Mouse (Mus musculus) spleen, adult 18-20 months (tissue): Measurements from ENCODE around the gene Tssk6.

Experiments used
- DNase-seq, 2 experiments: peaks; one replicate each; pipeline ENCODE4 v3.0.0; 2022; ENCODE audit warnings: mixed read lengths in 2 of 2

Tssk6 gene

DNA sequence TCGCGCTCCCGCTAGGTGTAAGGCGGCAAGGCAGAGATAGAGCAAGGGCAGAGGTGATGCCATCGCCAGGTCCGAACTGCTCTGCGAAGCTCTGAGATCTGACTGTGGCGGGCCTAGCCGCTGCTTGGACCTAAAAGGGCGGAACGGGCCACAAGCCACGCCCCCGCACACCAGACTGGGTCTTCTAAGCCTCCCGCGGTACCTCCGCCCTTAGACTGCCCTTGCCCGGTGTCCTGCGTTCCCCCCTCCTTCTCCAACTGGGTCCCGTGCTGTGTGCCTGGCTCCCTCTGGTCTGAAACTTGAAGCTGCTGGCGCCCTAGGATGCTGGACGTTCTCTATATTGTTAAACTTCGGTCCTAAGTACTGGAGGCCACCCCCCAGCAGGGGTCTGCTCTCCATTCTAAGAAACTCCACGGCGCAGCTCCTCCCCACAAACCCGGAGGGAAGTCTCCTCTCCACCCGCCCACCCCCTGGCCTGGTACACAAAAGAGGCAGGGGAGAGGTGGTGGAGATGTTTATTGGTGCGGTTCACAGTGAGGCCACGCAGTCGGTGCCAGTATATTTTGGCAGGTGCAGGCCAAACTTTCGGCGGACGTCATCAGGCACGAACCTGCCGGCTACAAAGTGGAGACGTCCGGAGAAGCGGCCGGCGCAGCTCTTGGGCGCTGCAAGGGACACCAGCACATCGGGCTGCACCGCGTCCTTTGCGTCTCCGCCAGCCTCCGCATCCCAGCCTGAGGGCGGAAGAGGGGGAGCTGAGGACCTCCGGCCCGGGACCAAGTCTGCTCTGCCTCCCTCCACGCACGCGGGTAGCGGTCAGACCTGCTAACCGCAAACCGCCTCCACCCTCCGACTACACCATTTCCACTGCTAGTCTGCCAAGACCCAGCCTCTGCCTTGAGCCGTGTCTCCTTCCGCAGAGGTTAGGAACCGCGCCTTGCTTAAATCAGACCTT lies 14.4 kb upstream of the Tssk6 start, which contains the start of gene Cilp2:
Gene Cilp2, minus strand, starts transcription at position 399 of the 955 bp plus-strand sequence.
- peak; percentile 38 to 54 for DNase-seq

DNA sequence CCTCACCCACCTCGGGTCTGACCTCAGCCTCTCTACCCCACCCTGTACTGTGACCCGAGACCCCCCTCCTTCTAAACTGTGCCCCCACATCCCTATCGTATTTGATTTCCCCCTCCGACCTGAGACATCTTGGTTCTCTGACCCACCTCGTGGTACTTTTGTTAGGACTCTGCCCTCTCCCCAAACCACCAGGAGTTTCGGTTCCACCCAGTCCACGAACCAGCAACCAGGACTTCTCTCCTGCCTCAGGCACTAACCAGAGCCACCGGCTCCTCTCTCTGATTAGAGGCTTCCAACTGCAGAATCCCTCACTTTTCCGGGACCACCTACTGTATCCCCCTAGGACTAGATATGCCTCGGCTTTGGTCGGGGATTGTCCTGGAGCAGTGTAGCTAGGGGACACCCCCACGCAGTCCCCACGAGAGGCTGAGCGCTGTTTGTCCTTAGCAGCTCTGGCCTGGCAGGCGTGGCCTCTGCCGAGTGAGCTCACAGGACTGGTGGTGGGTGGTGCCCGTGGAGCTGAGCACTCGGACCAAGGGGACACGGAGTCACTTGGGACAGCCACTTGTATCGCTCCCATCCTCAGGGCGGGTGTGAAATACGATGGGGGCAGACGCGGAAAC lies 13.6 kb upstream of the Tssk6 start:
- DNase-seq: peak in 1 of 2 experiments; percentile 21

DNA sequence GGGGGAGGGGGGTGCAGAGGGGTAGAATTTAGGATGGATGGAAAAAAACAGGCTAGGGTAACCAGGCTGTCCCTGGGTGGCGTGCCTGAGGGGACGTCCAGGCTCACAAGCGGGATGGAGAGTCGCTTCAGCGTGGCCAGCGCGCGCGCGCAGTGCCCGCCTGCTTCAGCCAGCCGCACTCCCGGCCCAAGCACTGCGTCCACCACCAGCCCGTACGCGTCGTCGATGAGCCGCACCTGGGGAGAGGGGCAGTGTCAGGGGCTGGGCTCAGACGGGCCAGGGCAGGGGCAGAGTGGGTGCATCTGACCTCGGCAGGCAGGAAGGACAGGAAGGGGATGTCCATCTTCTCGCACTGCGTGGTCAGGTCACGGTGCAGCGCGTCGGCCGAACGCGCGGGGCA lies 13.1 kb upstream of the Tssk6 start:
- no peak for DNase-seq

DNA sequence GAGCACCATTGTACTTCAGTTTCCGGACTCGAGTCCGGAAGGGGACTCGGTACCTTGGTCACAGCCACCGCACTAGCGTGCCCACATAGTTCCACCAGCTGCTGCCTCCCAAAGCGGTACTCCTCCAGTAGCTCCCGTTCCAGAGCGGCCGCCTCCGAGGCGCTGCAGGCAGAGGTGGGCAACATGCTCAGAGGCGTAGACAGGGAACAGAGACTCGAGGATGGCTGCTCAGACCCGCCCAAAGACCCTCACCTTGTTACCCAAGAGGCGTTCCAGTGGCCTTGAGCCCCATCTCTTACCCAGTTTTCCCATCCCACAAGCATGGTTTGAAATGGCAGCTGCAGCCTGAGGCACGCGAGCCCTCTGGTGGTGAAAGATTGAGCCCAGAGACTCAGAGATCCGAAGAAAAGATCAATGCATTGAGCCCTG lies 11.2 kb upstream of the Tssk6 start:
- DNase-seq: peak in 1 of 2 experiments; percentile 44

DNA sequence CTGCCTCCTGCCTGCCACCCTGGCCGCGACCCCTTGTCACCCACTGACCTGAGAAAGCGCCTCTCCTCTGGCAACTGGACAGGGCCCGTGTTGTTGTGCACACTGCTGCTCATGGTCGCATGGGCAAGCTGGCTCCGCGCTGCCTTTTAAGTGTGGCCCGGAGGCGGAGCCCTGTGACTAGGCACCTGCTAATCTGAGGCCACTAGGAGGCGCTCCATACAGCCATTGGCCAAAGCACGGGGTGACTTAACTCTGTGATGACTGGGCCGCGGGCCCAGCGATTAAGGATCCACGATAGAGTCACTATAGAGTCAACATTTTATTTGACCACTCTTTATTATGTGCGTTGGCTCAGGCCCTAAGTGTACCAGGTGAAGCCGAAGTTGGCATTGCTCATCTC lies 8.1 kb upstream of the Tssk6 start:
- peak in 1 of 2 experiments; percentile 34 for DNase-seq

DNA sequence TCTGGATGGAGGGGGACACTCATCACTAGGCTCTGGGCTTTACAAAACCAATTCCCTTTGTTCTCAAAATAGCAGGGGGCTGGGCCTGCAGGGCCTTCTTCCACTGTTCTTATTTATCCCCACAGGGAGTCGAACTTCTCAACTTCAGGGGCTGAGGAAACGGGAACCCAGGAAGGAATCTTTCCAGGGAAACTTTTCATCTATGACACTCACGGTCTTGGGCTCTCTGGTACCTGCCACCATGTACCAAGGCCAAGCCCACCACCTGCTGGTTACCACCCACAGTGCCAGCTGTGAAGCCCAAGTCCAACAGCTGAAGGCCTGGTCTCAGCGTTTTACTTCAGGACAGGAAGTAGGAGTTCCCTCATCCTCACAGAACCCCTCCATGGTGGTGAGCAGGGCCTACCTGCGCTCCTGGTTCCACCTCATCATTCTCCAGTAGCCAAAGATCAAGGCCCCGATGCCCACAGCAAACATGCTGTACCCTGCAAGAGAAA lies 7.1 kb upstream of the Tssk6 start:
- no peak for DNase-seq

DNA sequence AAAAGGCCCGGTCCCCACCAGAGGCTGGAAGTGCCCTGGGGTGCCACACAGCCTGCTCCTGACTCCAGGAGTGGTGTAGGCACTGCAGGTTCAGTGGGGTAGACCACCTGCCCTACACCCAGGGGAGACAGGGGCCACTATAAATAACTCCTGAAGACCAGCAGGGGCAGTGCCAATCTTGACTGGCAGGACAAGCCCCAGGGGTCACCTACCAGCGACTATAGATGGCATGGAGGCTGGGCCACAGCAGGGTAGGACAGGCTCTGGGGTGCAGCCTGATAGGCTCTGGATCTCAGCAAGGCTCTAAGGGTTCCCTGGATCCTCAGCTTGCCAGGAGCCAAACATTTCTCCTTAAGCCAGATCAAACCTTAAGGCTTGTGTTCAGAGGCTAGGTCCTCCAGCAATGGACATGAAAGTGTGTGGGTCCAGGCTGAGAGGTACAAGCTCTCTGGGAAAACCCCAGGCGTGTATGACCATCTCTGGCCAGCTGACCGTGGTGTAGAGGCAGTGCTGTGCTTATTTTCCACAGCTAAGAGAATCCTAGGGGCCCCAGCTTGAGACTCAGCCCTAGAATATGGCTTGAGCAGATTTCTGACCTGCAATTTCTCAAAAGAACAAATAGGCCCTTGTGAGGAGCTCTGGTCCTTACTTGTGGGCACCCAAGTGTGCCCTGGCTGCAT lies 6.1 kb upstream of the Tssk6 start:
- DNase-seq: no peak

DNA sequence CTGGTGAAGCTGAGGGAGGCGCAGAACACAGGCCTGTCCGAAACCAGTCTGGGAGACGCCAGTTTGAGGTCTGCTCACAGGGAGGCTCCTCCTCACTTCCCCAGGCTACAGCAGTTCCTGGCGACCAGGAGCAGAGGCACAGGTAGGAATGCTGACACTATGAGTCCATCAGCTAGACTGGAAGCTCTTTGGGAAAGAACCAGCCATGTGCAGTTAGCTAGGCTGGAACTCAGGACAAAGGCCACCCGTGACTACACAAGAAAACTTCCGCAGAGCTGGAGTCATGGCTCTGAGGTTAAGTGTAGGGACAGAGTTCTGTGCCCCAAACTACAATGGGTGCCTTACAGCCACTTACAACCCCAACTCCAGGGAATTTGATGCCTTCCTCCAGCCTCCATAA lies 4.1 kb upstream of the Tssk6 start:
- no peak for DNase-seq

DNA sequence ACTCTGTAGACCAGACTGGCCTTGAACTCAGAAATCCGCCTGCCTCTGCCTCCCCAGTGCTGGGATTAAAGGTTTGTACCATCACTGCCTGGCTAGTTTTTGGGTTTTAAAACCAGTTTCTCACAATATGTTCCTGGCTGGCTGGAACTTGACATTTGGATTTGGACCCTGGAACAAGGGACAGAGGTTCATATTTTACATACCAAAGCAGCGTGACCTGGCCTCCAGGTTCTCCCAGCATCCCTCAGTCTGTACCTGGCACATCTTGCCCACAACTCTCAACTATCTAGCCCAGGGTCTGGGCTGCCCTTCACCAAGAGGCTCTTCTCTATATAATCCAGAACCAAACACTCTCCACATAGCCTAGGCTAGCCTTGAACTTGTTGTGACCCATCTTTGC lies 2.1 kb upstream of the Tssk6 start:
- no peak for DNase-seq

DNA sequence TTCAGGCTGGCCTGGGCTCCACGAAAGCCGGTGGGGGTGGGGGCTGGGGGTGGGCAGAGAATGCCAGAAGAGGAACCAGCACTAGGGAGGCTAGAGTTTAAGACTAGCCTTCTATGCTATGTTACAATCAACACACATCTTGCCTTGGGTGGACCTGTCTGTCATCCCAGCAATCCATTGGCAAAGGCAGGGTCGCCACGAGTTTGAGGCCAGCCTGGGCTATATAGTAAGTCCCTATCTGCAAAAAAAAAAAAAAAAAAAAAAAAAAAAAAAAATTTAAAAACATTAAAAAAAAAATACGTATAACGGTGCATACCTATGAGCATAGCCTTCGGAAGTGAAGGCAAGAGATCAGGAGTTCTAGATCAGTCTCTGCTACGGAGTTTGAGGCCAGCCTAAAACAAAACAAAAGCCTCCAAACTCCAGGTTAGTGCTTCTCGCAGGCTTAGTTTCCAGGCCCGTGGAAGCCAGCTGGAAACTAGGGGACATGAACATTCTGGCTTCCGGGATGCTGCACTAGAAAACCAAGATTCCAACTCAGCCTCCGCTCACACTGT lies 1.0 kb upstream of the Tssk6 start:
- DNase-seq: no peak

DNA sequence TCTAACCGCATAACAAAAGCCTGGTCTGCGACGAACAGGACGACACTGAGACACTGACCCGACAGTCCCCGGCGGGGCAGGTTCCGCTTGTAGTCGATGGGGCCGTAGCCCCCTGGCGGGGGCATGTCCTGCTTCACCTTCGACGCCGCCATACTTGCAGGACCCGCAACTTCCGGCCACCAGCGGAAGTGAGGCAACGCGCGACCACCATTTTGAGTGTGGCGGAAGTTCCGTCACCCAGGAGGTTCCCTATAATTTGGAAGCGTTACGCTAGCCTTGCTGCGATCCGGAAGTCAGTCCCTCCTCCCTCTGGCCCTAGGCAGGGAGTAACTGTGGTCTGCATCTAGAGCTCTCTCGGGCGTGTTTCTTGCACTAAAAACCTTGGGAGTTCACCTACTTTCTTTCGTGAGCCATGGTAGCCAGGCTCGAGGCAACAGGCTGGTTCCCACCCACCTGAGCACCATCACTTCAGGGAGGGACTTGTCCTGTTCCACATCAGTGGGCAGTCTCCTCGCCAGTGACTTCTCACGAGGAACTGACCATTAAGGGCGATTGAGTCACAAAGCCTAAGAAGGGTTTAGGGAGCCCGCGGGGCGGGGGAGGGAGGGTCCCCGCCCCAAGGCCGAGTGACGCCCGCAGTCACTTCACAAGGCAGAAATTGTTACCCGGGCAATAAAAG lies 361 bp upstream of the Tssk6 start:
- peak; percentile 92 to 97 for DNase-seq

DNA sequence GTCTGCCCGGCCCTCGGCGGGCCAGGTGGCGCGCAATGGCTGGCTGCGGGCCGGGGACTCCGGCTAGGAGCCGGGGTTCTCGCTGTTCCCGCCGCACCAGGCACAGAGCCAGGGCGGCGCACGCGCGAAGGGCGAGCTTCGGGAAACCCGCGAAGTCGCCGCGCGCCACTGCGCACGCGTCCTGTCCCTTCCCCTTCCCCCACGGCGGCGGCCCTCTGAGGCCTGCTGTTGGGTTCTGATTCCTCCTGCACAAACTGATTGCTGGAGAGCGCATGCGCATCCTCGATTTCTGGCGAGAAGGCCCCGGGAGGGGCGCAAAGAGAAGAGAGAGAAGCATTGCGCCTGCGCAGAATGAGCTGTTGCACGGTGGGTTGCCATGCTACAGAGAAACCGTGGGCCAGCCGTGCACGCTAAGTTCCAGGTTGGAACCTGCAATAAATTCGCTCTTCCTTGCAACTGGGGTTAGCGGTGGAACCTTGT lies 1.1 kb downstream of the Tssk6 start:
- peak; percentile 94 to 96 for DNase-seq

DNA sequence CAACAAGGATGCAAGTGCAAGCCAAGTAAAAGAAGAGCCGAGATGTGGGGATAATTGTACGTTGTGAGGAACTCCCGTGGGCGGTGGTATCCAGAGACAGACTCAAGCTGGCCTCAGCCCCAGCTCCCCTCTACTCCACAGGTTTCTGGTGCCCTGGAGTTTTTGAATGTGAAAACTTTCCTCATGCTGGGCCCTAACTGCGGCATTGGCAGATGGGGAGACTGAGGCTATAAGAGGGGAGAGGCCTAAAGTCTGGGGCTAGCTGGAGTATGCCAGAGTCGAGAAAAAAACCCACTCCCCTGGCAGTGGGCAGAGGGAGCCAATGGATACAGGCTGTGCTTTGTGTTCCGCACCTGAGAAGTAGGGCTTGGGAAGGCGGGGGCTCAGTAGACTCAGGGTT lies 2.1 kb downstream of the Tssk6 start:
- DNase-seq: no peak

DNA sequence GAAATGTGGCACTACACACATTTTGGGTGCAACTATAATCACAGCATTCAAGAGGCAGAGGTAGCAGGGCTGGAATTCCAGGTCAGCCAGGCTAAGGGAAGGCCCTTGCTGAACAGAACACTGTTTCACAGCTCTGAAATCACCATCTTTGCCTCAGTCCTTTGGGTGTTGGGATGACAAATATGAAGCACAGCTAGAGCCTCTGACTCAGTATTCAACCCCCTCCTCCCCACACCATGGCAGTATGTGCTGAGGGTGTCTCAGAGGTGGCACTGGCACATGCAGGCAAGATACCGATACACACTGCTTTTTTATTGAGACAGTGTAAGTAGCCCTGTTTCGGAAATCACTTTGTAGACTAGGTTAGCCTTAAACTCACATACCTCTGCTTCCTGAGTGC lies 4.3 kb downstream of the Tssk6 start:
- no peak for DNase-seq

DNA sequence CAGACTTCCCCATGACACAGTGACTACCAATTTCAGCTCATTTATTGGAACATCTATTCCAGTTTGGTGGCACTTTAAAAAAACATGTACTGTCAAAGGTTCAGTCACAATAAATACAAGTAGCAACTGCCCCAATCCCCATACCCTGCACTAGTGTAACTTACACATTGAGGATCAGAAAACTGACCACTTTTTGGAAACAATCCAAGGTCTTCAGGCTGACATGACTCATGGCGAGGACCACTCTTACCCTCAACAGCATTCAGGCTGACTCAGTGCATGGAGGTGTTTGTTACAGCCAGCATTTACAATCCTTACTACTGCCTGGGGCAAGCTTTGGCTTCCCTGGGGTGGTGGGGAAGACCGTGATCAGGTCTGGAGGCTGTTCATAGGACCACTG lies 5.1 kb downstream of the Tssk6 start:
- DNase-seq: no peak

DNA sequence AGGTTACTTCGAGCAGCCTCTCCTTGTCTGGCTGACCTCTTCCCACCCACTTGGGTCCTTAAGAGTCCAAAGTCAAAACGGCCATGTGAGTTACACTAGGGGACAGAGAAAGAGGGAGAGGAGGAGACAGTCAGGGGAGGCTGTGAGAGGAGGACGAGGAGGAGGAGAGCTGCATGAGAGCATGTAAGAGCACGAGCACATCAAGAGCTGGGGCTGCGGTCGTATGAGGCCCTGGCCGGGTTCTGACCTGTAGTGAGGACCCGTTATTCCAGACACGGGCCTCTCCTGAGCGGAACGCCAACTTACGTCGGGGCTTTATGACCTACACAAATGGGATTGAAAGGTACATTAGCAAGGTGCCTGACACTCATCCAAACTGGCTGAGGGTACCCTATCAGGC lies 9.9 kb downstream of the Tssk6 start:
- no peak for DNase-seq

DNA sequence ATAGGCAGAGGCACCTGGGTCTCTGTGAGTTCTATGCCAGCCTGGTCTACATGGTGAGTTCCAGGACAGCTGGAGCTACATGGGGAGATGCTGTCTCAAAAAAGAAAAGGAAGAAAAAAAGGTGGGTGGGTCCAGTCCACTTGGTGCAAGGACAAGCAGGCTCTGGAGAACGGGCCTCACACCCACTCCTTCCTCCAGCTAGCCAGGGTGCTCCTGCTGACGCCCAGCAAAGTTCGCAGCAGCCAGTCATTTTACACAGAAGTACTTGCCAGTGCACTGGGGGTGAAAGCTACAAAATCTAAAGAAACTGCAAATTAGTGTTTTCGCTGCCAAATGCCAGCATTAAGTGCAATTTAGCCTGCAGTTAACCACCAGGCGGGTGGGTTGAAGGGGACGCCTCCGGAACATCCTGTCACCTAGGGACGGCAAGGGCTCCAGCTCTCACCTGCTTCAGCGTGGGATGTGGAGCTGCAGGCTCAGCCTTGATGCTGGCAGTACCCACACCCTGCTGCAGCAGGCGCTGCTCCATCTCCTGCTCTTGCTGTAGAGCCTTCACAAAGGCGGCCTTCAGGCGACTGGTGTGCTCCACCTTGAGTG lies 10.6 kb downstream of the Tssk6 start:
- DNase-seq: no peak

DNA sequence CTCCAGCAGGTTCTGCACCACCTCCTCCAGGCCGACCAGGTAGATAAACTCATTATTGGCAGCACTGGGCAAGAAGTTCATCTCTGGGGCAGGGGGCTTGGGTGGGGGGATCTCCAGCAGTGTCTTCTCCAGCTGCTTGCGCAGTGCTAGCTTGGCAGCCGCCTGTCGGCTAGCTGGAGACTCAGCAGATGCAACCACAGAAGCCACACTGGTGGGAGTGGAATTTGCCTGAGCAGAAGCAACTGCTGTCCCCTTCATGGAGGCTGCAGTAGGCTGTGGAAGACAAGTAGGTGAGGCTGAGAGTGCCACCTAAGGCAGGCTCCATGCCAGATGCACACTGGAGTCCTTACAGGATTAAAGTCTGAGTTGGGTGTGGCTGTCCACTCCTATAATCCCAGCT lies 12.5 kb downstream of the Tssk6 start:
- no peak for DNase-seq

DNA sequence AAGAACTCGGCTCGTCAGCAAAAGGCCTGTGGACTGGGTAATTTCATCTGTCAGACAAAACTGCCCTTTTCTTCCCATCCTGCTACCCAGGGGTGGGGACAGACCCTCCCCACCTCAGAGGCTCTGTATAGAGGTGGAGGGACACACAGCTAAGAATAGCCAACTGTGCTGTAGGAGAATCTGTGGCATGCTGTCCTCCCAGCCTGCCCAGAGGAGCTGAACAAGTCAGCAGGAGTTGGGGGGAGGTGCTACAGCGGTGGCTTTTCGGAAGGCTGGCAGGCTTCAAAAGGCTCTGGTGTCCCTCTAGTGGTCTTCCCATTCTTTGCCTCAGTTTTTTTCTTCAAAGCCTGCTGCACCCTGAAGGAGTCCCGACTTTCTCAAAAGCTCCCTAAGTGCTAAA lies 13.8 kb downstream of the Tssk6 start:
- DNase-seq: no peak

DNA sequence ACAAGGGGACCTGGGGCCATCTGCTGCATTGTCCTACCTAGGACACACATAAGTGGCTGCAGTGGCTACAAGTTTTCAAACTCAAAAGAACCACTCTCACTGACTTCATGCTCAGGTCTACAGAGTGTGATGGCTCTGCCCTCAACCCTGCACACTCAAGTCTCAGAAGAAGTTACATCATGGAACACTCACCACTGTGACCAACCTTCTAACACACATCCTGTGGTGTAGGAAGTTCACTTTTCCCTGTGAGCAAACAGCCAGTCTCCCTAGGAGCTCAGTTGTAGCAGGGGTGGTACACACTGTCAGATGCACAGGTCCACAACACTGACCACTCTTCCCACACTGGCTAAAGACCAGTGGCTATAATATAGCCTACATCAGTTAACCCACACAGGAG lies 16.5 kb downstream of the Tssk6 start:
- DNase-seq: no peak

DNA sequence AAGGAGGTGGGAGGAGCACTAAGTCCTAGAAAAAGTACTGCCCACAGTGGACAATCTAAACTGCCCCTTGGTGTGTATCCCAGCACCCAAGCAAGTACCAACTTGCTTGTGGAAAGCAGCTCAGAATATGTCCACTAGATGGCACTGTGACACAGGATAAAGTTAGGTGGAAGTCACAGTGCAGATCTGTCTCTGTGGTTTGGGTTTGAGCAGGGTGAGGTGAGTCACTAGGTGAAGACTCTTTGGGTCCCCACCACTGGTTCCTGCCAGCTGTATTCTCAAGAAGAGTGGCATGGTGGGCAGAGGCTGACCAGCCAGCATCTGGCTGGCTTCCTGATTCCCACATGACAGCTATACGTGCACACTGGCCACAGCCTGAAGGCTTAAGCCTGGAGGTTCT lies 17.0 kb downstream of the Tssk6 start:
- peak; percentile 21 to 67 for DNase-seq
